Mouse (Mus musculus) adipocyte (in vitro differentiated cells): ENCODE data around the gene Rps6ka1.
A peak's percentile ranks its signal among the peaks of the same experiment; 100 is the strongest.
"Not testable (repeated sequence)": the region's sequence is repeated elsewhere in the genome, so short reads cannot be mapped to it uniquely, and the experiment has no call there.

Experiments
- DNase-seq: peaks from one replicate; pipeline ENCODE4 v3.0.0-alpha.2; 2016; ENCODE audit warnings: low spot score

Rps6ka1 gene

DNA sequence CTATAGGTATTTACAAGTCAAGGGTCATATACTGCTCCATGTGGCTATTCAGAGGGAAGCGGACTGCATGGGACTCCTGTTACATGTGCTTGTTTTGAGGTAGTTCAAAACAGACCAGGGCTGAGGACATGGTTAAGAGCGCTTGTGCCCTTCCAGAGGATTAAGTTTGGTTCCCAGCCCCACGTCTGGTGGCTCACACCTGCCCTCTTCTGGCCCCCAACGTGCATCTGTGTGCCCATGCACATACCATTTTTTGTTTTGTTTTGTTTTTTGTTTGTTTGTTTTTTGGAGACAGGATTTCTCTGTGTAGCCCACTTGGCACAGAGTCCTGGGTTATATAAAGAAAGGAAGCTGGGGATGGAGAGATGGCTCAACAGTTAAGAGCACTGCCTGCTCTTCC lies 30.1 kb downstream of the Rps6ka1 start:
- no peak for DNase-seq

- DNase-seq: no peak
Observed at GRCm38 (mm10) chr4:133854621-133855020, 33.0 kb downstream of the Rps6ka1 start.

DNA sequence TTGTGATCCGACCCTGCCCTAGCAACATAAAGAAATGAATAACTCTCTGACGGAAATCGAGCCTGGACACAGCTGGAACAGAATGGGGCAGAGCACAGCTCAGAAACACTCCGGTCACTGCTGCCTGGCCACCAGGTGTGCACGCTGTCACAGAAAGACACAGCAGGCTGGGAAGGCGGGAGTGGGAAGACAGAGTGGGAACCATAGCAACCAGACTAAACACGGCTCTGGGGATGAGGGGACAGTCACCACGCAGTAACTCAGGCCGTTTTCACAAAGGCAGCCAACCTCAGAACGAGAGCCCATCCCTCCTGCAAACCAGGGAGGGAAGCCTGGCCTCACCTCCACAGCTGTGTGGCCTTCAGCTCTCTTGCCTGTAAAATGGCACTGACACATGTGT lies 34.0 kb downstream of the Rps6ka1 start:
- no peak for DNase-seq

DNA sequence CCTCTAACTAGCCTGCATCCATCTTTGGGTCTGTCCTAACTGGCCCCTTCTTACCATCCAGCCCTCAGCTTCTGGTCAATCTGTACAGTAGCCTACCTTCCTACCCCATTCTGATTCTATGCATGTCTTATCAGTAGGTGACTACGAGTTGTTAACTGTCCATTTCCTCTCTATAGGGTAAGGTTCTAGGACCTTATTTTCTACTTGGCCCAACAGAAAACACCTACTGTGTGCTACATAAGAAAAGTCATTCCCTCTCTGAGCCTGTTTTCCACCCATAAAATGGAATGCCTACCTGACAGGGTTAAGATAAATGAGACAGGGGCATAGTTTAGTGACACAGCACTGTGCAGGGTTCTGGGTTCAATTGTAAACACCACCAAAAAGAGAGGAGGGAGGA lies 41.0 kb downstream of the Rps6ka1 start:
- no peak for DNase-seq

GRCm38 (mm10) chr4:133845060-133845459 lies 42.5 kb downstream of the Rps6ka1 start:
- DNase-seq: no peak

- DNase-seq: no peak
Observed at GRCm38 (mm10) chr4:133844209-133844841, 43.3 kb downstream of the Rps6ka1 start.

DNA sequence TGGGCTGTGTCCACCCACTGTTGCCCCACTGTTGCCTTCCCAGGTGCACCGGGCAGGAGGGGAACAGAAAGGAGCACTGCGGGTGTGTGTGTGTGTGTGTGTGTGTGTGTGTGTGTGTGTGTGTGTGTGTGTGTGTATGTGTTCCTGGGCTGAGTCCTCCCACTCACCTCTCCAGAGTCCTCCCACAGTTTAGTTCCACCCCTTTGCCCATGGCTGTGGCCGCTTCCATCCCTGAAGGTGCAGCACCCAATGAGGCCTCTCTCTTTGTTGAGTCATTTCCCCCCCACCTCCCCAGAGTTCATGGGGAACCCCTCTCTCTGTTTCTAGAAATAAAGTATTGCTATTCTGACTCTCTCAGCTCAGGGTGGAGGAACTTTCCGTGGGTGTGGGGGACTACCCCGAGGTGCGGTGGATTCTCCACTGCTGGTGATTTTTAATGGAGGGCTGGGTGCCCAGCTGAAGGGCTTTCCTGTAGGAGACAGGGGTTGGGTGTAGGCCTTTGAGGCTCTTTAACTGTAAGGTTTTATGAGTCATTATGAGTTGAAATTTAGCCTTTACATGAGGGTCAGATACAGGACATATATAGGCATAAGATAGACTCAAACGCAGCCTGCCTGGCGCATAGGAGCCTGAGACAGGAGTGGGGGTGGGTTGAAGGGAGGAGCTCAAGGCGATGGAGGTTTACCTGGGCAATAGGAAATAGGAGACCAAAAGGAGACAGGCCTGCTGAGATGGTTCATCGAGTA lies 44.4 kb downstream of the Rps6ka1 start:
- DNase-seq: no peak

DNA sequence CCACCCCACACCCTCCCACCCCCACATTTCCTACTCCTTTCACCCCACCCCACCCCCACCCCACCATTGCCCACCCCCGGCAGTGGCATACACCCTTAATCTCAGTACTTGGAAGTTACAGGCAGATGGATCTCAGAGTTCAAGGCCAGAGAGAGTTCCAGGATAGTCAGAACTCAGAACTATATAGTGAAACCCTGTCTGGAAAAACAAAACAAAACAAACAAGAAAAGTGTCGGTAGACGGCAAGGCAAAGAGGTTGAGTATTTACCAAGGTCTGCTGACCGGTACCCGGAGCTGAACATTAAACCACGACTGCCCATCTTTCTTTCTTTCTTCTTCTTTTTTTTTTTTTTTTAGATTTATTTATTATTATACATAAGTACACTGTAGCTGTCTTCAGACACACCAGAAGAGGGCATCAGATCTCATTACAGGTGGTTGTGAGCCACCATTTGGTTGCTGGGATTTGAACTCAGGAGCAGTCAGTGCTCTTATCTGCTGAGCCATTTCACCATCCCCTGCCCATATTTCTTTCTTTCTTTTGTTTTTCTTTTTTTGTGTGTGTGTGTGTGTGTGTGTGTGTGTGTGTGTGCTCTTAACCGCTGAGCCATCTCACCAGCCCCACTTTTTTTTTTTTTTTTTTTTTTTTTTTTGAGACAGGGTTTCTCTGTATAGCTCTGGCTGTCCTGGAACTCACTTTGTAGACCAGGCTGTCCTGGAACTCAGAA lies 45.7 kb downstream of the Rps6ka1 start:
- DNase-seq: not testable (repeated sequence)

DNA sequence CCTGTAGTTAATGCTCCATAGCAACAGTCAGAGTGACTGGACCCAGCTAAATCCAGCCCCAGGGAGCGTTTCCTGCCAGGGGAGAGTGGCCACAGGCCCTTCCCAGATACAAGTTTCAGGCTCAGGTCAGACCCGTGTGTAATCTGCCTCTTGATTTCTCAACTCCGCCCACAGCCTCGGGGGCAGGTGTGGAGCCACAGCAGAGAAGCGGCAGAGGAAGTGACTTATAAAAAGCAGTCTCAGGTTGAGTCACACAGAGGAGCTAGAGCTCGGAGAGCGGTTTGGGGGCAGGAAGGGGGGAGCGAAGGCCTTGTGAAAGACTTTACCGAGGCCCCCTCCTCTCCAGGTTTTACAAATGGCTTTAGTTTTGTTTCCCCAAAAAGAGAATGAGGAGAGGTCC lies 46.6 kb downstream of the Rps6ka1 start:
- DNase-seq: no peak

- no peak for DNase-seq
Observed at GRCm38 (mm10) chr4:133840501-133840900, 47.1 kb downstream of the Rps6ka1 start.

DNA sequence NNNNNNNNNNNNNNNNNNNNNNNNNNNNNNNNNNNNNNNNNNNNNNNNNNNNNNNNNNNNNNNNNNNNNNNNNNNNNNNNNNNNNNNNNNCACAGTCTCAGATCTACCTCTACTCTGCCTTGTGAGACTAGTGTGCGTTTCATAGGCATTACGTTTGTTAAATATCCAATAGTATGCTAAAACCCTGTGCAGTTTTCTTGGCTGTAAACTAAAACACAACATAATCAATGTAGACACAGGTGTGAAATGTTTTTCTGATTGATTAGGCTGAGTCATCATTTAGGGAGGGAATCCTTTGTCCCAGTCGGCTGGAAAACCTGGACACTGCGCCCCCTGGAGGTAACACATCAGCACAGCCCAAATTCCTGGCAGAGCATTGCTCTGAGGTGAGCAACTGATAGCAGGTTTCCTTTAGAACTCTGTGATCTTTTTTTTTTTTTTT lies 48.2 kb downstream of the Rps6ka1 start:
- no peak for DNase-seq

GRCm38 (mm10) chr4:133836575-133836974 lies 51.0 kb downstream of the Rps6ka1 start:
- no peak for DNase-seq

DNA sequence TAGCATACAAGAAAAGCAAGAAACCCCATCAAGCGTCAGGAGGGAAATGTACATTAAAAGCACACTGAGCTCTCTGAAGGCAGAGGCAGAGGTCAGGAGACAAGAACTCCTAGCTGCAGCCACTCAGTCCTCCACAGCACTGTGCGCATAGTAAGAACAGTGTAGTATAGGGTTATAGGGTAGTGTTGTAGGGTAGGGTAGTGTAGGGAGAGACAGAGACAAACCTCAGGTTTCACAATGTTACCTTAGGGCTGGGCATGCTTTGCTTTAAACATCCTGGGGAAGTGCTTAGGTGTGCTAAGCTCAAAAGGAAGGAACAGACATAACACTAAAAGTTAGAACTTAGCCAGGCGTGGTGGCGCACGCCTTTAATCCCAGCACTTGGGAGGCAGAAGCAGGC lies 52.4 kb downstream of the Rps6ka1 start:
- DNase-seq: no peak

GRCm38 (mm10) chr4:133832945-133833874 lies 54.4 kb downstream of the Rps6ka1 start:
- no peak for DNase-seq

DNA sequence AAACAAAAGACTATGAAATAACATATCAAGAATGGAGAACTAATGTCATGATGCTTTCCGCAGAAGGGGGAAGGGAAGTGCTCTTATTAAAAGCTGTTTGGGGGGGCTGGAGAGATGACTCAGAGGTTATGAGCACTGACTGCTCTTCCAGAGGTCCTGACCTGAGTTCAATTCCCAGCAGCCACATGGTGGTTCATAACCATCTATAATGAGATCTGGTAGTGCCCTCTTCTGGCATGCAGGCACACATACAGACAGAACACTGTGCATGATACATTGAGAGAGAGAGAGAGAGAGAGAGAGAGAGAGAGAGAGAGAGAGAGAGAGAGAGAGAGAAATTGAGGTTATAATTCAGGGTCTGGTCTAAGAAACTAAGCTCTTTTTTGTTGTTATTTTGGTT lies 57.1 kb downstream of the Rps6ka1 start:
- DNase-seq: no peak

- DNase-seq: peak; percentile 75
Observed at GRCm38 (mm10) chr4:133829281-133830070, 58.1 kb downstream of the Rps6ka1 start.

DNA sequence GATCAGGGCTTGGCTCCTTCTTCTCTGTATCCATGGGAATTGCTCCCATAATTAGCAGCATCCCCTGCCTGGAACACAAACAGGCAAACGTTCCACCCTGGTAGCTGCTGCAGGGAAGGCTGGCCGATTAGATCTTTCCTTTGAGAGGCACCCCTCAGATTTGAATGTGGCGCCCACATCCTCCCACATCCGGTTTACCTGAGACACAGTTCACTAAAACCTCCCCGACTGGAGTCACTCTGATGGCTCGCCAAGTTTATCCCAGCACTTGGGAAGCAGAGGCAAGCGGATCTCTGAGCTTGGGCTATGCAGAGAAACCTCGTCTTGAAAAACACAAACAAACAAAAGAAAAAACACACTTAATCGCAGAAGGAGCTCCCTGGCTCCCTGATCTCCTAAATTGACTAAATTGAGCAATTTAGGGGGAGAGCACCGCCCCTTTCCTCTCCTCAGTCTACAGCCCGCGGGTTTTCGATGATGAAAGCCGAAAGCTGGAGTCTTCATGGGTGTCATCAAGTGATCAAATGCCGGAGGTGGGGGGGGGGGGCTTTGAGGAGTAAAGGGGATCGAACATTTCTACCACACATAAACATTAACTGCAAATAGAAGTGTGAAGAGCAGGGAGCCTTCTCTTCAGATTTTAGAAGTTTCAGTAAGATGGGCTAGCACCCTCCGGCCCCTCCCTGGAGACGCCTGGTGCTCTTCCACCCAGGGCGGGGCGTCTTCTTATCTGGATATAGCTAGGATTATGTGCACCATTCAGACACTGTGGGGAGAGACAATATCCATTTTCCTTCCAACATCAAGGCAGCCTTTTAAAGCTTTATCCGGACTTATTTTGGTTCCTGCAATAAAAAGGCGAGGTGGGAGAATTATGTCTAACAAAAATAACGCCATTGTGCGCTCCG lies 59.5 kb downstream of the Rps6ka1 start:
- DNase-seq: no peak

- DNase-seq: no peak
Observed at GRCm38 (mm10) chr4:133827354-133827753, 60.2 kb downstream of the Rps6ka1 start.

DNA sequence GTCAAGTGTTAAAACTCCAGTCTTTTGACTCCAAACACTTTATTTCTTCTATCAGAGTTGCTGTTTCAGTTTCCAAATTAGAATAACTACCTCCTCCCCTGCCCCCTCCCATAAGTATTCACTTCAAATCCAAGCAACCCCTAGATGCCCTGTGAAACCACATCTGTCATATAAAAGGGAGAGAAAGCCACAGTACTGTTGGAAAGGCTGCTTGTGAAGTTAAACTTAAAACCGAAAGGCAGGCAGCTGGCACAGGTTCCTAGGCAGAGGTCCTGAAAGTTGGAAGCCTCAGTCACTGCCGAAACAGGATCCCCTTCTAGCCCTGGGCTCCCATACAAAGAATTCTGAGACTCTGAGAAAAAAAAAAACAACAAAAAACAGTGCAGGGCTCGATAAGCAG lies 61.9 kb downstream of the Rps6ka1 start:
- no peak for DNase-seq
